Mouse (Mus musculus): Measurements from ENCODE around the gene Sumo1.

- TF ChIP-seq CTCF (IDR thresholded peaks at IDR 0.05; ENCODE audit: borderline replicate concordance, insufficient read depth, low read length) (no peak), POLR2A (IDR thresholded peaks at IDR 0.05; ENCODE audit: low read depth, low read length) (no peak)
Measured at GRCm38 (mm10) chr1:59570767-59571166, 99.9 kb downstream of the Sumo1 start.

Measured in embryonic fibroblast, embryonic 13.5 days (primary cell).